Mouse (Mus musculus) lung, postnatal 0 days (tissue): ENCODE measurements around the gene Rln1. TPM values are rescaled to one million over a fixed set of nuclear protein-coding genes. Genes with fewer than 3 reads are reported as not detected.

ENCODE experiments used
- ATAC-seq: fragments of 200-750 bp; cut with Nextera tagmentation; 2 replicates; pipeline ENCODE4 v1.8.0; 2017; ENCODE audit warnings: moderate library complexity
- DNase-seq: peaks from one replicate; pipeline ENCODE4 v3.0.0-alpha.2; 2016; ENCODE audit warnings: low spot score
- H3K27ac ChIP-seq: fragments of 300-500 bp; sonication (generic); 2 replicates; pipeline ENCODE4 v1.5.1; 2014; ENCODE audit warnings: antibody characterized with exemption, mild to moderate bottlenecking, low read length, mixed read lengths
- H3K27me3 ChIP-seq: fragments of 300-500 bp; sonication (generic); replicated peaks from 2 replicates; pipeline ENCODE4 v1.6.1; 2014; ENCODE audit warnings: low read length, mixed read lengths; ENCODE audit not compliant: insufficient read depth
- H3K36me3 ChIP-seq: fragments of 300-500 bp; sonication (generic); 2 replicates; pipeline ENCODE4 v1.6.1; 2014; ENCODE audit warnings: low read length, mixed read lengths; ENCODE audit not compliant: insufficient read depth
- H3K4me1 ChIP-seq: fragments of 300-500 bp; sonication (generic); 2 replicates; pipeline ENCODE4 v1.6.1; 2014; ENCODE audit warnings: antibody characterized with exemption, low read depth, low read length, mixed read lengths; ENCODE audit not compliant: insufficient read depth
- H3K4me2 ChIP-seq: fragments of 300-500 bp; sonication (generic); replicated peaks from 2 replicates; pipeline ENCODE4 v1.6.1; 2014; ENCODE audit warnings: low read depth, mild to moderate bottlenecking, low read length, moderate library complexity, mixed read lengths
- H3K4me3 ChIP-seq: fragments of 300-500 bp; sonication (generic); 2 replicates; pipeline ENCODE4 v1.5.1; 2014; ENCODE audit warnings: low read depth, low read length
- H3K9ac ChIP-seq: fragments of 300-500 bp; sonication (generic); replicated peaks from 2 replicates; pipeline ENCODE4 v1.6.1; 2014; ENCODE audit warnings: low read depth, mild to moderate bottlenecking
- H3K9me3 ChIP-seq: fragments of 300-500 bp; sonication (generic); 2 replicates; pipeline ENCODE4 v1.6.1; 2016; ENCODE audit warnings: low read length, mixed read lengths
- CTCF ChIP-seq: IDR thresholded peaks from 2 replicates; pipeline ENCODE4 v1.5.1; 2016; ENCODE audit warnings: antibody characterized with exemption, mild to moderate bottlenecking
- EP300 ChIP-seq: IDR thresholded peaks from 2 replicates; pipeline ENCODE4 v1.6.1; 2016; ENCODE audit warnings: antibody characterized with exemption, mild to moderate bottlenecking, control low read depth
- WGBS: fragments of 180-500 bp; shearing (Covaris S2); extraction: QIAGEN DNeasy Blood & Tissue Kit; methylation state at CpG from one replicate; pipeline ENCODE4 v1.1.7; 2014; 5-methylcytosine and 5-hydroxymethylcytosine counted together
- polyA plus RNA-seq: library from polyadenylated mRNA; unstranded; fragments of >200 nt; fragmentation: Nextera tagmentation; extraction: Ambion mirVana; gene quantifications from 2 replicates; pipeline ENCODE4 v1.2.1, GENCODE M21; 2015

The Rln1 gene
- polyA plus RNA-seq, 1 experiment from 2014 or later = 0.11 TPM

- no peak for TF ChIP-seq CTCF
- TF ChIP-seq EP300 = no peak
- Histone ChIP-seq H3K27ac (no peak overlapping the region), H3K4me2 (no peak overlapping the region), H3K27me3 (no peaks in the 10 kb centered on the region), H3K9me3 (no peaks in the 10 kb centered on the region), H3K4me3 (no peak overlapping the region), H3K9ac (no peak overlapping the region), H3K4me1 (peaks cover 8% of the 10 kb centered on the region; the same call in 1 of the 2 replicates), H3K36me3 (no peaks in the 10 kb centered on the region)
- ATAC-seq (no peak), DNase-seq (no peak)
- 79% methylated on average over 2 of the region's 2 CpGs for WGBS
These were observed 33.6 kb upstream of the Rln1 start for GRCm38 (mm10) chr19:29368041-29368440.

- peak; percentile 92 for DNase-seq
- Histone ChIP-seq H3K27me3 (no peaks in the 10 kb centered on the region), H3K9me3 (no peaks in the 10 kb centered on the region), H3K4me2 (peak within 1 kb of the TSS; percentile 67), H3K4me1 (peaks cover 8% of the 10 kb centered on the region; the same call in 1 of the 2 replicates), H3K9ac (peak within 1 kb of the TSS; percentile 27; the same call in 1 of the 2 replicates), H3K4me3 (peak within 1 kb of the TSS; percentile 56), H3K27ac (peak within 1 kb of the TSS; percentile 78), H3K36me3 (no peaks in the 10 kb centered on the region)
- peak; percentile 53 for TF ChIP-seq EP300
- TF ChIP-seq CTCF = no peak
- ATAC-seq = peak; percentile 91
- WGBS = under 1% methylated on average over 26 of the region's 26 CpGs
These were observed 32.6 kb upstream of the Rln1 start, which contains the start of the genes Plgrkt and Cd274 for GRCm38 (mm10) chr19:29366969-29367622. Gene Plgrkt (minus strand): TSS chr19:29367390. Gene Cd274 (plus strand): TSS chr19:29367455.

GRCm38 (mm10) chr19:29366226-29366968 is 31.9 kb upstream of the Rln1 start:
- peak overlapping the region; percentile 27; the same call in 1 of the 2 replicates for H3K9ac ChIP-seq
- peak overlapping the region; percentile 78; the same call in 1 of the 2 replicates for H3K27ac ChIP-seq

GRCm38 (mm10) chr19:29365105-29365504 is 30.6 kb upstream of the Rln1 start:
- H3K9me3 ChIP-seq = no peaks in the 10 kb centered on the region
- no peaks in the 10 kb centered on the region for H3K36me3 ChIP-seq
- H3K27ac ChIP-seq = no peak overlapping the region
- no peak for TF ChIP-seq EP300
- no peak for TF ChIP-seq CTCF
- no peak overlapping the region for H3K9ac ChIP-seq
- no peak overlapping the region for H3K4me2 ChIP-seq
- H3K27me3 ChIP-seq = no peaks in the 10 kb centered on the region
- WGBS = 27% methylated on average over 3 of the region's 3 CpGs
- DNase-seq (no peak), ATAC-seq (no peak)
- no peak overlapping the region for H3K4me3 ChIP-seq
- H3K4me1 ChIP-seq = peaks cover 3% of the 10 kb centered on the region; the same call in 1 of the 2 replicates

More at GRCm38 (mm10) chr19:29366226-29366968, 31.9 kb upstream of the Rln1 start:
- no peaks in the 10 kb centered on the region for H3K9me3 ChIP-seq
- no peak for DNase-seq
- peak overlapping the region; percentile 67 for H3K4me2 ChIP-seq
- ATAC-seq = no peak
- no peaks in the 10 kb centered on the region for H3K27me3 ChIP-seq
- no peaks in the 10 kb centered on the region for H3K36me3 ChIP-seq
- peaks cover 3% of the 10 kb centered on the region; the same call in 1 of the 2 replicates for H3K4me1 ChIP-seq
- 44% methylated on average over 20 of the region's 20 CpGs for WGBS
- no peak for TF ChIP-seq CTCF
- no peak for TF ChIP-seq EP300
- peak overlapping the region; percentile 56 for H3K4me3 ChIP-seq

GRCm38 (mm10) chr19:29364076-29364475 is 29.6 kb upstream of the Rln1 start:
- H3K4me2 ChIP-seq = no peak overlapping the region
- 75% methylated on average over 5 of the region's 5 CpGs for WGBS
- no peaks in the 10 kb centered on the region for H3K9me3 ChIP-seq
- H3K36me3 ChIP-seq = no peaks in the 10 kb centered on the region
- peaks cover 3% of the 10 kb centered on the region; the same call in 1 of the 2 replicates for H3K4me1 ChIP-seq
- H3K9ac ChIP-seq = no peak overlapping the region
- DNase-seq = no peak
- no peak overlapping the region for H3K27ac ChIP-seq
- ATAC-seq = no peak
- no peak overlapping the region for H3K4me3 ChIP-seq
- H3K27me3 ChIP-seq = no peaks in the 10 kb centered on the region
- no peak for TF ChIP-seq EP300
- no peak for TF ChIP-seq CTCF

GRCm38 (mm10) chr19:29363557-29363956 is 29.1 kb upstream of the Rln1 start:
- Histone ChIP-seq H3K27me3 (no peaks in the 10 kb centered on the region), H3K4me3 (no peak overlapping the region), H3K4me1 (peaks cover 3% of the 10 kb centered on the region; the same call in 1 of the 2 replicates), H3K36me3 (0 out of 2 replicates have a peak, but pooled peaks cover 4% of the 10 kb centered on the region), H3K4me2 (no peak overlapping the region), H3K9me3 (no peaks in the 10 kb centered on the region), H3K9ac (no peak overlapping the region), H3K27ac (no peak overlapping the region)
- WGBS = 81% methylated on average over 7 of the region's 7 CpGs
- DNase-seq = no peak
- no peak for ATAC-seq
- TF ChIP-seq CTCF (no peak), EP300 (no peak)
